Mouse (Mus musculus): ENCODE measurements around the gene Rnf185.

DNA sequence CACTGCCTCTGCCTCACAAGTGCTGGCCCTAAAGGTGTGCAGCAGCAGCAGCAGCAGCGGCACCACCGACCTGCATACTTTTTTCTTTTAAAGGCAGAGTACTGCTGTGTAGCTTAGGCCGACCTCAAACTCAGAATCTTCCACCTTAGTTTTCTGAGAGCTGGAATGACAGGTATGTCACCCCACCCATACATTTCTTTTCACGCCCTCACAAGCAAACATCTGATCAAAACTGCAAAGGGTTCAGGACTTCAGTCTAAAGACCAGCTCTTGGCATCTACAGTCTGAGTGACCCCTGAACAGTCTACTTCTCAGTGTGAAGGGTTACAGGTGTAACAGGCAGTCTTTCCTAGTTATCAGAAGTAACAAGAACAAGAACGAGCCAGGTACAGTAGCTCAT lies 61.4 kb downstream of the Rnf185 start:
- TF ChIP-seq CTCF (IDR thresholded peaks at IDR 0.05; ENCODE audit: extremely low read depth, insufficient read depth, low read length) (no peak), POLR2A (IDR thresholded peaks at IDR 0.05; ENCODE audit: extremely low read depth, insufficient read depth, low read length) (no peak)
